Mouse (Mus musculus) brain, embryonic 14.5 days (tissue): ENCODE data around the gene Lctl. TPM values are rescaled to one million over a fixed set of nuclear protein-coding genes. Genes with fewer than 3 reads are reported as not detected.
A peak's percentile ranks its signal among the peaks of the same experiment; 100 is the strongest.
"Not testable (repeated sequence)": the region's sequence is repeated elsewhere in the genome, so short reads cannot be mapped to it uniquely, and the experiment has no call there.

Source experiments
- DNase-seq: peaks from one replicate; pipeline ENCODE4 v3.0.0-alpha.2; 2011; ENCODE audit warnings: low read depth
- CTCF ChIP-seq: fragments of 200-500 bp; IDR thresholded peaks from 2 replicates; pipeline ENCODE4 v1.5.1; 2012; ENCODE audit warnings: inconsistent platforms, mild to moderate bottlenecking, moderate library complexity, borderline replicate concordance; ENCODE audit not compliant: insufficient read depth, insufficient read length; ENCODE audit errors: extremely low read depth
- POLR2A ChIP-seq: fragments of 200-500 bp; IDR thresholded peaks from 2 replicates; pipeline ENCODE4 v1.6.1; 2012; ENCODE audit warnings: mild to moderate bottlenecking, inconsistent platforms, borderline replicate concordance; ENCODE audit not compliant: poor library complexity, insufficient read depth, insufficient read length, severe bottlenecking; ENCODE audit errors: extremely low read depth
- polyA plus RNA-seq: library from polyadenylated mRNA; depleted of rRNA; stranded (reverse); fragments of >200 nt; gene quantifications from 2 replicates; pipeline ENCODE4 v1.2.3, GENCODE M21; 2012

Lctl gene
- polyA plus RNA-seq, 1 experiment = not detected

- DNase-seq = peak; percentile 10
- TF ChIP-seq CTCF = no peak
- no peak for TF ChIP-seq POLR2A
These were observed 9.2 kb downstream of the Lctl start for GRCm38 (mm10) chr9:64126121-64126520.

GRCm38 (mm10) chr9:64131623-64132022, 14.7 kb downstream of the Lctl start:
- no peak for DNase-seq
- no peak for TF ChIP-seq POLR2A
- no peak for TF ChIP-seq CTCF

- peak; percentile 25 for DNase-seq
- peak; percentile 62 for TF ChIP-seq CTCF
These were observed 21.9 kb downstream of the Lctl start for GRCm38 (mm10) chr9:64138896-64139295.

GRCm38 (mm10) chr9:64139879-64140278, 22.9 kb downstream of the Lctl start:
- no peak for TF ChIP-seq POLR2A
- no peak for TF ChIP-seq CTCF
- no peak for DNase-seq

GRCm38 (mm10) chr9:64156641-64157040, 39.7 kb downstream of the Lctl start:
- TF ChIP-seq CTCF = no peak
- no peak for DNase-seq

GRCm38 (mm10) chr9:64160471-64160870, 43.5 kb downstream of the Lctl start:
- TF ChIP-seq POLR2A = no peak
- TF ChIP-seq CTCF = no peak
- no peak for DNase-seq

- not testable (repeated sequence) for DNase-seq
These were observed 53.0 kb downstream of the Lctl start for GRCm38 (mm10) chr9:64169967-64170366.

- TF ChIP-seq POLR2A (no peak), CTCF (no peak)
- no peak for DNase-seq
These were observed 55.3 kb downstream of the Lctl start for GRCm38 (mm10) chr9:64172145-64172815.

- TF ChIP-seq POLR2A (peak; percentile 86; the same call in 1 of the 2 replicates), CTCF (peak; percentile 15; the same call in 1 of the 2 replicates)
- DNase-seq = peak; percentile 94
These were observed 56.1 kb downstream of the Lctl start, which contains the start of the genes Zwilch and Rpl4 for GRCm38 (mm10) chr9:64172816-64173665. TSS of gene Zwilch (minus strand) at chr9:64173104. TSS of gene Rpl4 (plus strand) at chr9:64173375.

- TF ChIP-seq POLR2A (no peak), CTCF (no peak)
- no peak for DNase-seq
These were observed 56.8 kb downstream of the Lctl start for GRCm38 (mm10) chr9:64173666-64174220.

GRCm38 (mm10) chr9:64174341-64174740, 57.4 kb downstream of the Lctl start:
- DNase-seq = no peak
- TF ChIP-seq CTCF = no peak
- no peak for TF ChIP-seq POLR2A

- DNase-seq = no peak
- no peak for TF ChIP-seq POLR2A
These were observed 57.8 kb downstream of the Lctl start for GRCm38 (mm10) chr9:64174766-64175165.
